Mouse (Mus musculus) right cerebral cortex, postnatal 14 days (tissue): Measurements from ENCODE around the gene Cyb5r2.

Experiments used
- DNase-seq: peaks from one replicate; pipeline ENCODE4 v3.0.0; 2022

Cyb5r2 gene

DNA sequence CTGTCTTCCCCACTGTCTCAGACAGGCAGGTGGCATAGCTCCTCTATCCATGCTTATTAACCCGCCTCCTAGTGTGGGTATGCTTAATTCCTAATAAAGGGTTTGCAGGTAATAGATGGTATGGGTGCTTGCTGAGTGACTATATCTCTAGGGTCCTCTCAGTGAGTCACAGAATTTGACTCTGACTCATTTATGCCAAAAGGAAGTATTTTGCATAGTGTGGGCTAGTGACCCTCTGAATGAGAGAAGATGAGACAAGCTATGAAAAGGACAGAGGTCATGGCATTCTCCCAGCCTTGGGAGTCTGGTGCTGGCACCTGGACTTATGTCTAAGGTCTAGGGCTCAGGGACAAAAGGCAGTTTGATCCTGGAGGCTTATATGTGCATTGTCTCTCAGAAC lies 37.1 kb downstream of the Cyb5r2 start:
- no peak for DNase-seq

DNA sequence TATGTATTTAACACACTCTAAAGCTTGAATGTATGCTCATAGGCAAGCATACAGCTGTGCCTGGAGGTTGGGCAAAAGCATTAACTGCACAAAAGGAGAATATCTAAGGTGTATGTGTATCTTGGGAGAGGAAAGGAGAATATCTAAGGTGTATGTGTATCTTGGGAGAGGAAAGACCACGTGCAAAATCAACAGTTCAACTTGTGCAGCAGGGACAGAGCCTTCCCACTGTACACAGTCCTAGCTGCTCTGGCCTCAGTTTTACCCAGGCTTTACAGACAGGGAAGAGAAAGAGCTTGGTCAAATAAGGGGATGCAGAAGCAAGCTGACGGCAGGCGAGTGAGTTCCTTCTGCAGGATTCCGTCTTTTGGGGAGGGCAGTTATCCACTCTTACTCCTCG lies 43.8 kb downstream of the Cyb5r2 start:
- no peak for DNase-seq

DNA sequence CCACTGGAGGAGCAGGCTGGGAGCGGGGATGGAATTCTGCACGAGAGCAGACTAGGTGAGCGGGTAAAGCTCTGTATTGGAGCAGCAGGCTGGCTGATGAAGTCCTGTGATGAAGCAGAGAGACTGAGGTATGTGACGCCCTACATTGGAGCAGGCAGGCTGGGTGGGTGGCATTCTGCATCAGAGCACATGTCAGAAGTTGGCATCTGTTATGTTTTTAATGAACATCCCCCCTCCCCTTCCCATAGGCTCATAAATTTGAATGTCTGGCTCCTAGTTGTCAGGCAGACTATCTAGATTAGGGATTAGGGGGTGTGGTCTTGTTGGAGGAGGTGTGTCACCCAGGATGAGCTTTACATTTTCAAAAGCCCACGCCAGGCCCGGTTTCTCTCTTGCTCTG lies 45.1 kb downstream of the Cyb5r2 start:
- no peak for DNase-seq

DNA sequence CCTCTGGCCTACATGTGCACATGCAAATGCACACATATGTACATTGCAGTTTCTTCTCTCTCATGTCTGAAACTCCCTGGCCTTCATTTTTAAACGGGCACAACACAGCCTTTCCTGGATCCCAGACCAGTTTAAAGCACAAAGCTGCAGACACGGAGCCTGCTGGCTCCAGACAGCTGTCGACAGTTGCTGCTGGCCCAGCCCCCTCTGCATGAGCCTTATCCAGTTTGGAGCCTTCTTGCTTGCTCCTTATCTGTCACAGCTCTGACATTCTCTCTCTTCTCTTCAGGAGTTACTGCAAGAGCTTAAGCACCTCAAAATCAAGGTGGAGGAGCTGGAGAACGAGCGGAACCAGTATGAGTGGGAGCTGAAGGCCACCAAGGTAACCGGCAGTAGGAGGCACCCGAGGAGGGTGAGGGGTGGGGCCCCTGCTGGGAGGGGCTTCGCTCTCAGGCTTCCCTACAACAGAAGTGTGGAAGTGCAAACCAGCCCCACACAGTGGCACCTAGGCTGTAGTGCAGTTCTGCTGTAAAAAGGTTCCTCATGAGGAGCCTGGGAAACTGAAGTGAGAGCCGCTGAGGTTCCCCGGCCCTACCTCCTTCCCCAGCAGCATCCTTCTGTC lies 49.2 kb downstream of the Cyb5r2 start:
- peak; percentile 66 for DNase-seq

DNA sequence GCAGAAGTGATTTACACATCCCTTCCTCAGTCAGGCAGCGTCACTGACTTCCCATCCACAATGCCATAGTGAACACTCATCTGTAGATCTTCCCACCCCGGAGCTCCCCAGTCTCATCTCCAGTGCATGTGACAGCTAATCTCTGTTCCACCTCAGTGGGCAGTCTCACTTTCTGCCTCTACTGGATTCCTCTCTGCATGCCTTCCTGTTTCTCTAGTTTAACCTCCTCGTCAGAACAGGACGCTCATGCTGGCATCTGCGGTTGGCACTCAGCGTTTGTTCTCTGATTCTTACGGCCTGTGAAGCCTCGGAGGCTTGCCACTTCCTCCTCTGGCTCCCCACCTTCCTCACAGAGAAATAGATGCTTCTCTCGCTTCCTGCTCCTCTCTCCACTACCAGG lies 50.2 kb downstream of the Cyb5r2 start:
- no peak for DNase-seq

DNA sequence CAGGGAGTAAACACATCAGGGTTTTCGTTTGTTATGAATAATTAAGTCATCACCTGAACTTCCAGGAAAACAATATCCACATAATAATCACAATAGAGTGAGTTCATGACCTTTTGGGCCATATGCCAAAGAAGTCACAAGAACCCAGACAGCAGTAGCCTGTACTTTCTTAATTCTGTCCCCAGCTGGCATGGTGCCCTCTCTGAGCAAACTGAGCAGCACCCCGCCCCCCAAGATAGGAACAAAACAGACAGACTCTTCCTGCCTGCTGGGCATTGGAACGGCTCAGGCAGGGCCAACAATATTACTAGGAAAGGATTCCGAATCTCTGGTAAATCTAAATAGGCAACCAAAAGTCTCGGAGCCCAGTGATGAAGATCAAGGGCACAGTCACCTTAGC lies 51.9 kb downstream of the Cyb5r2 start:
- no peak for DNase-seq

DNA sequence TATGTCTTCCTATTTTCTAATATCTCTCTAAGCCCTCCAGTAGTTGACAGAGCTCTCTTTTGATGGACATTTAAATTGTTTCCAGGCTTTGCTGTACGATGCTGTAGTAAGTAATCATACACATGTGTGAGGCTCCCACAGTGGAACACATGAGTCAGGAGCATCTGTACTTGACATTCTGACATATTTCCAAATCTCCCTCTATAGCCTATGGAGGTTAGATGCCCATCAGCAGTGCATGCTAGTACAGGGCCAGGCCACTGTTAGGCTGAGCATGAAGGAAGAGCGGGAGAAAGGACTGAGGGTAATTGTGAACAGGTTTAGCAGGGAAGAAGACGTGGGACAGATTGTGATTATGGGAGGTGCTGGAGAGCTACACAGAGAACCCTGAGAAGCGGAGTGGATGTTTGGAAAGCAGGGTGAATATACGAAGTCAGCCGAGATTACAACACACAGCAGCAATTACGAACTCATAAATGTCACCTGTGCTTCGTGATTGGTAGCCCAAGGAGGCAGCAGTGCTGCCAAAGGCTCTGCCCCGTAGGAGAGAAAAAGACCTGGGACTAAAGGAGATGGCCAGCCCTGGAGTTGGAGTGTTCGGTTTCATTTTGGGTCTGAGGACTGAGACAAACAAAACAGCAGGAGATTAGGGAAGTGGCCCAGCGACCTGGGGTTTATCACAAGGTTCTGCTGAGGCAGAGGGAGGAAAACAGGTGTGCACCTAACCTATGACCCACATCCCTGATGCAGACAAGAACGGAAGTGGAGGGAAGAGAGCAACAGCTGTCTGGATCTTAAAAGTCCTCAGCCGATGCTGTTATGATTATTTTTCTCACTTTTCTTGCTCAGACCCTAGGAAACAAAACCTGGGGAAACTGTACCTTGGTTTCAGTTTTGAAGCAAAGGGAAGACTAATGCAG lies 55.1 kb downstream of the Cyb5r2 start:
- DNase-seq: no peak

DNA sequence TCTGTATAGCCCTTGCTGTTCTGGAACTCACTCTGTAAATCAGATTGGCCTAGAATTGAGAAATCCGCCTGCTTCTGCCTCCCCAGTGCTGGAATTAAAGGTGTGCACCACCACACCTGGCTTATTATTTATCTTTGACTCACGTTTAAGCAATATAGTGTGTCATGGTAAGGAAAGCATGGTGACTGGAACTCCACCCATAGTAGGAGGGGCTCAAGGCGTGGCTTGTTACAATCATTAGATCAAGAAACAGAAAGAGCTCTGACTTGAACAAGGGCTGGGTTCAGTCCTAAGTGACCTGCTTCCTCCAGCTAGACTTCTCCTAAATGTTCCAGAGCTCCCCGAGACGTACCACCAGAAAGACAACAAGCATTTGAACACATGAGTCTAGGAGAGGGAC lies 57.2 kb downstream of the Cyb5r2 start:
- DNase-seq: no peak

DNA sequence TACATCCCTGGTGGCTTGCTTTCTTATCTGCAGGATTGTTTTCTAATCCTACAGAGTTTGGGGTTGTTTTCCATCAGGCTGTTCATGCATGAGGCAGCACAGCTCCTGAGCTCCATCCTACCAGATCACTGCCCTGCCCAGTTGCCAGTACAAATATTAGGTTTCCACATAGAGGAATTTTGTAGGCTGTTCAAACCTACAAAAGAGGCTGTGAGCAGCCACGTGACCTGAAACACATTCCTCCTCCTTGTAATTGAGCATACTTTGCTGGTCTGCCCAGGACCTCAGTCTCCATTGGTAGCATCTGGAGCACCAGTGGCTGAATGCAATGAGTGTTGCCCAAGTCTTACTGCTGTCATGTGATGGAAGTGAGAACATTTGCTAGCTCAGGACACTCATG lies 57.9 kb downstream of the Cyb5r2 start:
- no peak for DNase-seq
